Mouse (Mus musculus) thymus, adult 2 months (tissue): ENCODE results near the gene Edil3.

Source experiments
- CTCF ChIP-seq: fragments of 200-500 bp; IDR thresholded peaks from 2 replicates; pipeline ENCODE4 v1.5.1; 2012; ENCODE audit warnings: mild to moderate bottlenecking, control low read depth, low read length, moderate library complexity, borderline replicate concordance; ENCODE audit not compliant: control insufficient read depth, poor library complexity, insufficient read depth; ENCODE audit errors: extremely low read depth
- POLR2A ChIP-seq: fragments of 200-500 bp; IDR thresholded peaks from 2 replicates; pipeline ENCODE4 v1.6.1; 2012; ENCODE audit warnings: mild to moderate bottlenecking, low read length, control low read depth, moderate library complexity; ENCODE audit not compliant: control insufficient read depth, poor library complexity, insufficient read depth; ENCODE audit errors: extremely low read depth

- TF ChIP-seq CTCF (no peak), POLR2A (no peak)
These were observed 15.4 kb upstream of the Edil3 start for GRCm38 (mm10) chr13:88805838-88806237.
